Mouse (Mus musculus) left cerebral cortex, adult 2 months (tissue): ENCODE data around the gene Sgf29. TPM values are rescaled to one million over a fixed set of nuclear protein-coding genes. Genes with fewer than 3 reads are reported as not detected.

Source experiments
- DNase-seq, 2 experiments: peaks; one replicate each; pipeline ENCODE4 v3.0.0; 2021 to 2022; ENCODE audit warnings: low spot score in 2 of 2, mixed read lengths in 1 of 2; ENCODE audit errors: extremely low spot score in 1 of 2
- H3K27ac ChIP-seq: fragments of 200-600 bp; 2 replicates; pipeline ENCODE4 v1.8.1; 2022
- H3K4me3 ChIP-seq: fragments of 200-600 bp; 2 replicates; pipeline ENCODE4 v1.8.1; 2022
- CTCF ChIP-seq: fragments of 200-600 bp; IDR thresholded peaks from 2 replicates; pipeline ENCODE4 v1.8.1; 2022; ENCODE audit warnings: antibody characterized with exemption, mild to moderate bottlenecking, moderate library complexity
- intact Hi-C: fragments of 180-260 bp; cut with DNase I; formaldehyde crosslinking; loops from one replicate; pipeline ENCODE4 v1.15.1; 2025
- total RNA-seq, 2 experiments: library from RNA; stranded (reverse); gene quantifications; 2 replicates each; pipeline ENCODE4 v1.2.3; 2021

Sgf29 gene
- total RNA-seq, 2 experiments from 2014 or later = 30.2 to 33.5 TPM

DNA sequence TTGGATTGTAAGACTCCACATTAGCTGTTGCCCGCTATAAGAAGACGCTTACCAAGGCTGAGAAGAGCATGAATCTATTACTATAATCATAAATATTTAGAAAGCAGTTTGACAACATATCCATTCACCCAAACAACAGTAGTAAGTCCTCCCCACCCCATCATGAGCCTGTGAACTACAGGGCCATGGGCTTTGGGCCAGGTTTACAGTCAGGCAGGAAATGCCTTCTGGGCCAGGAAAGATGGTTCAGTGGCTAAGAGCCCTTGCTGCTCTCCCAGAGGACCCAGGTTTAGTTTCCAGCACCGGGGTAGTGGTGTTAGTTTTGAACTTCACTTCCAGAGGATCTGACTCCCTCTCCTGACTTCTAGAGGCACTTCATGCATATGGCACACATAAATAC, 68.5 kb downstream of the Sgf29 start:
- no peak for DNase-seq
- Histone ChIP-seq H3K27ac (no peak overlapping the region), H3K4me3 (no peak overlapping the region)
- TF ChIP-seq CTCF = no peak
- intact Hi-C loops = no loop called here

DNA sequence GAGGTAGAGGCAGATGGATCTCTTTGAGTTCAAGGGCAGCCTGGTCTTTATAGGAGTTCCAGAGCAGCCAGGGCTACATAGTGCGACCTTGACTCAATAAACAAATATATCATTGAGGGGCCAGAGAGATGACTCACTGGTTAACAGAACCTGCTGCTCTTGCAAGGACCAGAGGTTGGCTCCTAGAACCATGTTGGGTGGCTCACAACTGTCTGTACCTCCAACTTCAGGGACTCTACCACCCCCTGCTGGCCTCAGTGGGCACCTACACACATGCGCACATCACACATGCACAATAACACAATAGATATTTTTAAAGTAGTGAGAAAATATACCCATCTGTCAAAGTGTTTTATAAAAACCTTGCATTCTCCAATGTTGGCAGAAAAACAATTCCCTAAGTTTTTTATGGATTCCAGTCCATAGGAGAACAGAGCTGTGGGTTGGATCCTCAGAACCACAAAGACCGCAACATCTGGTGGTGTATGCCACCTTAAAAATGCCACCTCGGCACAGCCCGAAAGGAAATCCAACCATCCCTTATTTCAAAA, 69.8 kb downstream of the Sgf29 start:
- DNase-seq = no peak
- Histone ChIP-seq H3K4me3 (no peak overlapping the region), H3K27ac (no peak overlapping the region)
- intact Hi-C loops = no loop called here
- TF ChIP-seq CTCF = peak; percentile 56

DNA sequence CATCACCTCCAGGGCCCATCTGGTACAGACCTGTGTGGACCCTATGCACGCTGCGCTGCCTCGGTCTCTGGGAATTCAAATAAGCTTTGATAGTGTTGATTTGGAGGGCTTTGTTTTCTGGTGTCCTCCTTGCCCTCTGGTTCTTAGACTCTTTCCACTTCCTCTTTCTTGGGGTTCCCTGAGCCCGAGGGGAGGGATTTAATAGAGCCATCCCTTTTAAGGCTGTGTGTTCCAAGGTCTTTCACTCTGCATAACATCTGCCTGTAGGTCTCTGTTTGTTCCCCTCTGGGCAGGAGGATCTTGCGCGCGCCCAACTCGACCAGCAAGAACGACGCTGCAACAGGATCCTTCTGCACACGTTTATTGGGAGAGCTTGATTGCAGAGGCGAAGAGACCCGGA, 72.5 kb downstream of the Sgf29 start:
- intact Hi-C loops = no loop called here
- no peak for DNase-seq
- no peak overlapping the region for H3K27ac ChIP-seq
- TF ChIP-seq CTCF = no peak
- H3K4me3 ChIP-seq = no peak overlapping the region

Other genes starting within 250 kb of the Sgf29 start
- gene Cd19, start 234.4 kb upstream of the Sgf29 start, total RNA-seq = not detected
- gene Rabep2, start 220.6 kb upstream of the Sgf29 start, total RNA-seq = 10 to 100 TPM; 14.7 to 14.8 TPM
- under 1 TPM; 0.14 to 0.35 TPM for gene Atp2a1, start 186.2 kb upstream of the Sgf29 start, total RNA-seq
- gene Sh2b1, start 173.9 kb upstream of the Sgf29 start, total RNA-seq = 10 to 100 TPM; 76.5 to 78.3 TPM
- 10 to 100 TPM; 78.0 to 93.5 TPM for gene Tufm, start 161.9 kb upstream of the Sgf29 start, total RNA-seq
- 100 to 1,000 TPM; 131 to 139 TPM for gene Atxn2l, start 145.9 kb upstream of the Sgf29 start, total RNA-seq
- gene Eif3c, start 82.9 kb upstream of the Sgf29 start, total RNA-seq = 100 to 1,000 TPM; 173 to 179 TPM
- gene Apobr, start 64.4 kb upstream of the Sgf29 start, total RNA-seq = 1 to 10 TPM in 1 of 2 experiments, under 1 TPM in 1; 0.45 to 1.2 TPM
- 10 to 100 TPM; 24.4 to 30.8 TPM for gene Cln3, start 63.5 kb upstream of the Sgf29 start, total RNA-seq
- not detected for gene Il27, start 54.4 kb upstream of the Sgf29 start, total RNA-seq
- 10 to 100 TPM; 17.6 to 21.0 TPM for gene Nupr1, start 18.4 kb upstream of the Sgf29 start, total RNA-seq
- gene Sult1a1, start 27.1 kb downstream of the Sgf29 start, total RNA-seq = 10 to 100 TPM; 10.8 to 13.6 TPM
- 100 to 1,000 TPM; 100 to 106 TPM for gene Bola2, start 46.1 kb downstream of the Sgf29 start, total RNA-seq
- gene Slx1b, start 46.5 kb downstream of the Sgf29 start, total RNA-seq = 10 to 100 TPM; 17.9 to 21.1 TPM
- 100 to 1,000 TPM; 164 to 185 TPM for gene Coro1a, start 58.5 kb downstream of the Sgf29 start, total RNA-seq
- gene Mapk3, start 110.3 kb downstream of the Sgf29 start, total RNA-seq = 100 to 1,000 TPM; 155 to 166 TPM
- gene Gdpd3, start 117.0 kb downstream of the Sgf29 start, total RNA-seq = 1 to 10 TPM; 2.4 to 3.4 TPM
- 100 to 1,000 TPM; 312 to 323 TPM for gene Ypel3, start 127.6 kb downstream of the Sgf29 start, total RNA-seq
- 1 to 10 TPM; 1.1 to 1.2 TPM for gene Tbx6, start 132.2 kb downstream of the Sgf29 start, total RNA-seq
- gene Ppp4c, start 143.2 kb downstream of the Sgf29 start, total RNA-seq = 10 to 100 TPM; 50.4 TPM
- gene Fam57b, start 148.4 kb downstream of the Sgf29 start, total RNA-seq = 10 to 100 TPM; 71.6 to 77.4 TPM
- not detected for gene 4930451I11Rik, start 182.3 kb downstream of the Sgf29 start, total RNA-seq
- gene Doc2a, start 198.1 kb downstream of the Sgf29 start, total RNA-seq = 10 to 100 TPM; 46.9 to 51.7 TPM
- 10 to 100 TPM; 36.6 to 40.9 TPM for gene Hirip3, start 212.7 kb downstream of the Sgf29 start, total RNA-seq
- gene Ino80e, start 213.1 kb downstream of the Sgf29 start, total RNA-seq = 10 to 100 TPM; 52.5 to 53.2 TPM
- gene Taok2, start 235.4 kb downstream of the Sgf29 start, total RNA-seq = 100 to 1,000 TPM; 162 to 167 TPM